Mouse (Mus musculus): ENCODE measurements around the gene Hck.

- TF ChIP-seq CTCF (IDR thresholded peaks at IDR 0.05; ENCODE audit: low read depth) = peak; percentile 64
- no peak for TF ChIP-seq EP300 (IDR thresholded peaks at IDR 0.05; ENCODE audit: low read depth)
These were observed 37.3 kb upstream of the Hck start for GRCm38 (mm10) chr2:153070762-153071490.

All from liver, postnatal 0 days (tissue).